Mouse (Mus musculus) lung, postnatal 0 days (tissue): ENCODE data around the gene Resp18. TPM values are rescaled to one million over a fixed set of nuclear protein-coding genes. Genes with fewer than 3 reads are reported as not detected.

Experiments
- ATAC-seq: fragments of 200-750 bp; cut with Nextera tagmentation; 2 replicates; pipeline ENCODE4 v1.8.0; 2017; ENCODE audit warnings: moderate library complexity
- DNase-seq: peaks from one replicate; pipeline ENCODE4 v3.0.0-alpha.2; 2016; ENCODE audit warnings: low spot score
- H3K27ac ChIP-seq: fragments of 300-500 bp; sonication (generic); 2 replicates; pipeline ENCODE4 v1.5.1; 2014; ENCODE audit warnings: antibody characterized with exemption, mild to moderate bottlenecking, low read length, mixed read lengths
- H3K27me3 ChIP-seq: fragments of 300-500 bp; sonication (generic); replicated peaks from 2 replicates; pipeline ENCODE4 v1.6.1; 2014; ENCODE audit warnings: low read length, mixed read lengths; ENCODE audit not compliant: insufficient read depth
- H3K36me3 ChIP-seq: fragments of 300-500 bp; sonication (generic); 2 replicates; pipeline ENCODE4 v1.6.1; 2014; ENCODE audit warnings: low read length, mixed read lengths; ENCODE audit not compliant: insufficient read depth
- H3K4me1 ChIP-seq: fragments of 300-500 bp; sonication (generic); 2 replicates; pipeline ENCODE4 v1.6.1; 2014; ENCODE audit warnings: antibody characterized with exemption, low read depth, low read length, mixed read lengths; ENCODE audit not compliant: insufficient read depth
- H3K4me2 ChIP-seq: fragments of 300-500 bp; sonication (generic); replicated peaks from 2 replicates; pipeline ENCODE4 v1.6.1; 2014; ENCODE audit warnings: low read depth, mild to moderate bottlenecking, low read length, moderate library complexity, mixed read lengths
- H3K4me3 ChIP-seq: fragments of 300-500 bp; sonication (generic); 2 replicates; pipeline ENCODE4 v1.5.1; 2014; ENCODE audit warnings: low read depth, low read length
- H3K9ac ChIP-seq: fragments of 300-500 bp; sonication (generic); replicated peaks from 2 replicates; pipeline ENCODE4 v1.6.1; 2014; ENCODE audit warnings: low read depth, mild to moderate bottlenecking
- H3K9me3 ChIP-seq: fragments of 300-500 bp; sonication (generic); 2 replicates; pipeline ENCODE4 v1.6.1; 2016; ENCODE audit warnings: low read length, mixed read lengths
- CTCF ChIP-seq: IDR thresholded peaks from 2 replicates; pipeline ENCODE4 v1.5.1; 2016; ENCODE audit warnings: antibody characterized with exemption, mild to moderate bottlenecking
- EP300 ChIP-seq: IDR thresholded peaks from 2 replicates; pipeline ENCODE4 v1.6.1; 2016; ENCODE audit warnings: antibody characterized with exemption, mild to moderate bottlenecking, control low read depth
- WGBS: fragments of 180-500 bp; shearing (Covaris S2); extraction: QIAGEN DNeasy Blood & Tissue Kit; methylation state at CpG from one replicate; pipeline ENCODE4 v1.1.7; 2014; 5-methylcytosine and 5-hydroxymethylcytosine counted together
- polyA plus RNA-seq: library from polyadenylated mRNA; unstranded; fragments of >200 nt; fragmentation: Nextera tagmentation; extraction: Ambion mirVana; gene quantifications from 2 replicates; pipeline ENCODE4 v1.2.1, GENCODE M21; 2015

Gene Resp18
- polyA plus RNA-seq, 1 experiment from 2014 or later, result 1.8 TPM

- DNase-seq (peak; percentile 73), ATAC-seq (peak; percentile 62; the same call in 1 of the 2 replicates)
- 68% methylated on average over 7 of the region's 7 CpGs for WGBS
Observed at GRCm38 (mm10) chr1:75284911-75285310, 6.7 kb upstream of the Resp18 start.

DNA sequence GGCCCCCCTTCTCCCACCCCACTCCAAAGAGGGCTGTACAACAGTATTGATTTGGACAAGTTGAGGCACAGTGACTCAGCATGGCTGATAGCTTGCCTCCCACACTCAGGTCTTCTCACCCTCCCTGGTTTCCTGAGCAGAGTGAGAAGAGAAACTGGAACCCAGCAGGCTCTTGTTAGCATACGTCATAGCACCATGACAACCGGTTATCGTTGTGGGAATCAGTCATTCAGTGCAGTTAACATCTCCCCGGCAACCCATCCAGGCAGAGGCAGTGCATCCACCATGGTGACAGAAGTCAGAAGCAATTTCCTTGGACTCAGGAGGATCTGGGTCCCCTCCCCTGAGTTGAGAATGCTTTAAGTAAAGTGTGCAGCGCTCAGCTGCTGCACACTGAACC lies 4.8 kb upstream of the Resp18 start:
- WGBS, result 73% methylated on average over 5 of the region's 5 CpGs
- ATAC-seq (no peak), DNase-seq (no peak)
- no peak overlapping the region for H3K4me2 ChIP-seq
- no peaks in the 10 kb centered on the region for H3K9me3 ChIP-seq
- H3K9ac ChIP-seq, result no peak overlapping the region
- H3K4me1 ChIP-seq, result no peaks in the 10 kb centered on the region
- H3K27me3 ChIP-seq, result no peaks in the 10 kb centered on the region
- no peak for TF ChIP-seq CTCF
- no peak for TF ChIP-seq EP300
- H3K36me3 ChIP-seq, result no peaks in the 10 kb centered on the region
- no peak overlapping the region for H3K4me3 ChIP-seq
- no peak overlapping the region for H3K27ac ChIP-seq

More at GRCm38 (mm10) chr1:75284911-75285310, 6.7 kb upstream of the Resp18 start:
- Histone ChIP-seq H3K4me2 (no peak overlapping the region), H3K36me3 (no peaks in the 10 kb centered on the region), H3K27me3 (no peaks in the 10 kb centered on the region), H3K9ac (no peak overlapping the region), H3K4me1 (no peaks in the 10 kb centered on the region), H3K4me3 (no peak overlapping the region), H3K9me3 (no peaks in the 10 kb centered on the region), H3K27ac (no peak overlapping the region)
- TF ChIP-seq EP300 (peak; percentile 86), CTCF (no peak)

DNA sequence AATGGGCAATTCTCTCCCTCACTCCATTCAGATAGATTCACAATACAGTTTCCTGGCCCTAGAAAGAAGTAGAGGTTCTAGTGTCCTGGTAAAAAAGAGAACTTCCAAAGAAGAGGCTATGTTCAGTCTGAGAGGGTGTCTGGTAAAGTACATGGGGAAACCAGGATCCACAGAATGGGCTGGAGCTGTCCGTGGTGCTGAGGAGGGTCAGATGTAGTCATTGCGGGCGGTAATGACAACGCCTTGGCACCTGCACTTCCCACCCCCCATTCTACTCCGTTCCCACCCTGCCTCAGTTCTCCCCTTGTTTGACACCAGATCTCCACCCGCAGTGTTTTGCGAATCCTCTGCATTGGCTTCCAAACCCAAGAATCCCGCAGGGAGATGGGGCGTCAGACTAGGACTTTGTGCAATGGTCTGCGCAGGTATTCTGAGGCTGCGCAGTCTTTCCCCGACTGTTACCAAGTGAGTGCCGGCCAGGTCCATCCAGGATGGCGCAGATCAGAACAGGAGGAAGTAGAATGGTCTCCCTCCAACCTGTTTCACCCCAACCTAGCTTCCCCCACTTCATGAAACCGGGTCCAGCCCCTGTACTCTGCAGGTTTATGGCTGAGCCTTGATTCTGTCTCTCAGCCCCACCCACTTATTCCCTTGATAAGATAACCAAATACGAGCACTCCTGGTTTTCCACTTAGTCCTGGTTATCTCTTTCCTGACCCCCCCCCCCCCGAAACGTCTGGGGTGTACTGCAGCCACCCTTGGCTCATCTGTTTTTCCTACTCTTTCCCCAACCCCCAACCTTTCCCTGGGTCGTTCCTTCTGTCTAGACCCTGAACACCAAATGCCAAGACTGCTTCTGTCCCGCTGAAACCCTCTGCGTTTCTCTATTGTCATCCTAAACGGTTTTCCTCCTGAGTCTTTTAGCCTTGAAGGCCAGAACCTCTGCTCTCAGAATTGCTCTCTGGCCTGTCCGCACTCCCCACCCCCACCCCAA lies 723 bp downstream of the Resp18 start:
- H3K27me3 ChIP-seq, result no peaks in the 10 kb centered on the region
- no peaks in the 10 kb centered on the region for H3K36me3 ChIP-seq
- no peak overlapping the region for H3K4me2 ChIP-seq
- 4% methylated on average over 23 of the region's 23 CpGs for WGBS
- H3K4me1 ChIP-seq, result no peaks in the 10 kb centered on the region
- peak; percentile 64 for DNase-seq
- no peak overlapping the region for H3K27ac ChIP-seq
- H3K4me3 ChIP-seq, result no peak overlapping the region
- no peak overlapping the region for H3K9ac ChIP-seq
- ATAC-seq, result no peak
- no peaks in the 10 kb centered on the region for H3K9me3 ChIP-seq
- TF ChIP-seq CTCF (no peak), EP300 (no peak)

DNA sequence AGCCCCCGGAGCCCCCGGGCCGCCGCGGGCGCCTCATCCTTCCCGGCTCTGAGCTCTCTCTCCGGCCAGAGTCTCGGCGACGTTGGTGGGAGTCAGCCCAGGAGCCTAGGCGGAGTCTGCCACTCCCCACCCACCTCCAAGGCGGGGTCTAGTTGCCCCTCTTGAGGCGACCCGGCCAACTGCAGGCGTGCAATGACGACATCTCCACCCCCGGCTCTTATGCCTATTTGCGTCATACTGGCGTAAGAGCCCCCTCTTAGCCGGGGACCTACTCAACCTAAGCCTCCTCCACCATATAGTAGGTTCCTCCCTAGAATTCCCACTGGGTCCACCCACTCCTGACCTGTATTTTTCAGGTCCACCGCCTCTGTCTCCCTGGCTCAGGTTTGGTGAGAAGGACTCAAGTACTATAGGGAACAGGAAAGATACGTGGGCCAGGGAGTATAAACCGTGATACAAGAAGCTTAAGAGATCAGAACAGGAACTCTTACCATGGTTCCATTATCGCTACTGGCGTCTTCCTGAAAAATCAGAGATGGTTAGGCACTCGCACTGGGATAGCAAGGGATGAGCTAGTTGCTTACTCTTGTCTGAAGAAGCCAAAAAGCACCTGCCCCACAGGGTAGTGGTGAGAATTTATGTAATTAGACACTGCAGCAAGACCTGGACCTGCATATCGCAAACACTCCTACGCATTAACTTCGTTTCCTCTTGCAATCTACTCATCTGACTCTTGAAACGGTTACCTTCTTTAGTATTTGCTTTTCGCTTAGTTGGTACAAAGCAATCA lies 13.9 kb downstream of the Resp18 start, which contains the start of gene Ptprn:
Ptprn (minus strand) TSS at position 412 of the 790 bp plus-strand sequence.
- TF ChIP-seq EP300 (no peak), CTCF (no peak)
- 13% methylated on average over 27 of the region's 32 CpGs for WGBS

DNA sequence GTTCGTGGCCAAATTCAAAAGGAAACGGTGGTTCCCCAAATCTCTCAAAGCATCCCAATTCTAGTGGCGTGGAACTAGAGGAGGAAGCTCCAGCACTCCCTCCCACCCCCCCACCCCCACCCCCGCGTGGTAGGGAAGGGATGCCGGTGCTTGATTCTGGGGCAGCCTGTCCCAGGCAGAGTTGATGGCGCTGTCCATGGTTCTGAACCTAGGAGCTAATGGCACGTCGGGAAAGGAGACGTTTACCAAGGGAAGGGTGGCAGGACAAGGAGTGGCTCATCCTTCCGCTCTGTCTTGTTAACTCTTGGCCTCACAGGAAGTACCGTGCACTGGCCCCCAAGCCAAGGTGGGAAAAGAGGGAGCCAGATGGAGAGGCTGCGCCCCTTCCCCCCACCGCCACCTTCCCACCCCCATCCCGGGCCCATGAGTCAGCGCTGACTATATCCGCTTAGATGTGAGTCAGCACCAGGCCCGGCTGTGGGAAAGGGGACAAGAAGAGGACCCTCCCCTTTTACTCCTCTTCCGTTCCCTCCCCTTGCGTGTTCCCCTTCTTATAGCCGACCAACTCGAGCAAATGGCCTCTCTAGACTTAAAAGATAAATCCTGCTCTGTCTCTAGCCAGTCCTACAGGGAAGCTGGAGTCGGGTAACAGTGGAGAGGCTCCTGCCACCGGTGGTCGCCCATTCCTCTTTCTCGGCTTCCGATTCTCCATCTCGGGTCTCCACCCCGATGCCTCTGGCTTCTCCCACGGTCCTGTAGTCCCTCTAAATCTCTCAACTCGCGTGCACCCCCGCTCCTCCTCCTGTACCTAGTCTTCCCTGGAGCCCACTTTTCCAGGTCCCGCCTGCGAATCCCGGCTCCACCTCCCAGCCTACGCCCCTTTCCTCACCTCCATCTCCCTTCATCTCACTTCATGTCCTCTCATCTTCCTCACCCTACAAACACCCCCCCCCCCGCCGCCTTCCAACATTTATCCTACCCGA lies 15.0 kb downstream of the Resp18 start:
- no peaks in the 10 kb centered on the region for H3K36me3 ChIP-seq
- H3K4me2 ChIP-seq, result no peak overlapping the region
- no peak overlapping the region for H3K4me3 ChIP-seq
- TF ChIP-seq EP300, result no peak
- no peak for TF ChIP-seq CTCF
- ATAC-seq (peak; percentile 61), DNase-seq (peak; percentile 81)
- peaks cover 15% of the 10 kb centered on the region for H3K27me3 ChIP-seq
- H3K27ac ChIP-seq, result no peak overlapping the region
- WGBS, result 4% methylated on average over 40 of the region's 40 CpGs
- no peak overlapping the region for H3K9ac ChIP-seq
- H3K9me3 ChIP-seq, result no peaks in the 10 kb centered on the region
- H3K4me1 ChIP-seq, result no peaks in the 10 kb centered on the region

More for the DNA sequence above, 13.9 kb downstream of the Resp18 start, which contains the start of gene Ptprn:
- Histone ChIP-seq H3K27ac (no peak within 1 kb of the TSS), H3K9me3 (no peaks in the 10 kb centered on the region), H3K4me2 (no peak within 1 kb of the TSS), H3K9ac (no peak within 1 kb of the TSS), H3K4me3 (no peak within 1 kb of the TSS), H3K36me3 (no peaks in the 10 kb centered on the region), H3K4me1 (no peaks in the 10 kb centered on the region), H3K27me3 (peaks cover 15% of the 10 kb centered on the region)
- ATAC-seq (no peak), DNase-seq (no peak)
